Mouse (Mus musculus): ENCODE data around the gene Alppl2. TPM values are rescaled to one million over a fixed set of nuclear protein-coding genes. Genes with fewer than 3 reads are reported as not detected.

Gene Alppl2
- polyA plus RNA-seq, 1 experiment from 2014 or later: not detected

DNA sequence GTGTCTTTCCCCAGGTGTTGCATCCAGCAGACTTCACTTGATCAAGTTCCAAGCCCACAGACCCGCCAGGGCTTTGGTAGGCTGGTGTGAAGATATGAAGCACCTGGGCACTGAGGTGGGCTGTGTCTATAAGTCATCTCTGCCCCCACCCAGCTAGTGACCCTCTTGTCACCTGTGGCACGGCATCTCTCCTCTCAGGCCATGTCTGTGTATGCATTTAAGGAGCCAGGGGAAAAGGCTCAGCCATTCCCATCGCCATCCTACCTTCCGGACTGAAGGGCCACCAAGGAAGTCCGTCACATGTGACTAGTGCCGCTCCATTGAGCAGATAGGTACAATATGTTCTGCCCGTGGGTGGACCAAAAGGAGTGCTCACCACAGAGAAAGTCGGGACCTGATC, 5.9 kb upstream of the Alppl2 start:
- Histone ChIP-seq H3K27me3 (peaks cover 23% of the 10 kb centered on the region; the same call in 1 of the 2 replicates), H3K4me1 (replicated peaks) (peaks cover 6% of the 10 kb centered on the region), H3K27ac (replicated peaks) (no peak overlapping the region), H3K36me3 (no peaks in the 10 kb centered on the region), H3K9ac (no peak overlapping the region), H3K4me2 (no peak overlapping the region), H3K4me3 (no peak overlapping the region), H3K9me3 (no peaks in the 10 kb centered on the region)
- 86% methylated on average over 8 of the region's 8 CpGs for WGBS
- no peak for ATAC-seq (ENCODE audit: low read depth)

DNA sequence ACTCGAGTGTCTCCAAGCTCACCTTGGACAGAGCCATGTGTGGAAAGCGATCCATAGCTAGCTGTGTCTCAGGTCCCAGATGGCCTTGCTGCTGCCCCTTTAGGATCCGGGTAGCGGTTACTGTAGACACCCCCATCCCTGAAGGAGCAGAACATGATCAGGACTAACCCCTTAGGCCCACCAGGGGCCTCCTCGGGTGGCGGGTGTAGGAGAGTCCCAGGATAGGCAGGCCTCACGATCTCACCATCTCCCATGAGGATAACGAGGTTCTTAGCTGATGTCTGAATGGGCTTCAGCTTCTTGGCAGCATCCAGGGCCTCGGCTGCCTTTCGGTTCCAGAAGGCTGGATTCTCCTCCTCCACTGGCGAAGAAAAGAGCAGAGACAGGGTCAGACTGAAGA, 477 bp downstream of the Alppl2 start:
- no peak for ATAC-seq (ENCODE audit: low read depth)
- WGBS: 93% methylated on average over 11 of the region's 11 CpGs
- Histone ChIP-seq H3K4me1 (replicated peaks) (no peaks in the 10 kb centered on the region), H3K9me3 (no peaks in the 10 kb centered on the region), H3K9ac (no peak overlapping the region), H3K4me2 (no peak overlapping the region), H3K27me3 (no peaks in the 10 kb centered on the region), H3K4me3 (no peak overlapping the region), H3K36me3 (no peaks in the 10 kb centered on the region), H3K27ac (replicated peaks) (no peak overlapping the region)

GRCm38 (mm10) chr1:87086964-87087363, 2.8 kb downstream of the Alppl2 start:
- no peak for ATAC-seq (ENCODE audit: low read depth)
- H3K4me1 ChIP-seq (replicated peaks): no peaks in the 10 kb centered on the region

DNA sequence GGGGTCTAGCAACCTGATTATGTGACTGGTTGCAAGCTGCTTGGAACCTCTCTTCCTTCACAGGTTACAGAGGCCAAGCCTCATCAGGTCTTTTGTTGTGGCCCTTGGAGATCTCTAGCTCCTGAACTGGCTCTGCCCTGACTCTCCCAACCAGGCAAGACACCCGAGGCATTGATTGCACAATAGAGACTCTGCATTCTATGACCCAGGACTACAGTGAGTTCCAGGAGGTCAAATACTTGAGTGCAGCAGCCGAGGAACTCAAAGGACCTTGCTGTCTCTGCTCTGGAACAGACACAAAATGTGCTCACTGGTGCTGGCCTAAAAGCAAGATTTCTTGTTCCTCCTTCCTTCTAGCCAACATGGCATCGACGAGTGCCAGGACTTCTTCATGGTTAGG, 3.5 kb downstream of the Alppl2 start:
- 77% methylated on average over 4 of the region's 4 CpGs for WGBS
- Histone ChIP-seq H3K4me3 (no peak overlapping the region), H3K27me3 (no peaks in the 10 kb centered on the region), H3K27ac (replicated peaks) (no peak overlapping the region), H3K4me2 (no peak overlapping the region), H3K36me3 (no peaks in the 10 kb centered on the region), H3K9me3 (no peaks in the 10 kb centered on the region), H3K4me1 (replicated peaks) (no peaks in the 10 kb centered on the region), H3K9ac (no peak overlapping the region)
- no peak for ATAC-seq (ENCODE audit: low read depth)

More at GRCm38 (mm10) chr1:87086964-87087363, 2.8 kb downstream of the Alppl2 start:
- Histone ChIP-seq H3K4me3 (no peak overlapping the region), H3K9ac (no peak overlapping the region), H3K27me3 (no peaks in the 10 kb centered on the region), H3K4me2 (no peak overlapping the region), H3K9me3 (no peaks in the 10 kb centered on the region), H3K36me3 (no peaks in the 10 kb centered on the region), H3K27ac (replicated peaks) (no peak overlapping the region)
- 75% methylated on average over 17 of the region's 17 CpGs for WGBS

DNA sequence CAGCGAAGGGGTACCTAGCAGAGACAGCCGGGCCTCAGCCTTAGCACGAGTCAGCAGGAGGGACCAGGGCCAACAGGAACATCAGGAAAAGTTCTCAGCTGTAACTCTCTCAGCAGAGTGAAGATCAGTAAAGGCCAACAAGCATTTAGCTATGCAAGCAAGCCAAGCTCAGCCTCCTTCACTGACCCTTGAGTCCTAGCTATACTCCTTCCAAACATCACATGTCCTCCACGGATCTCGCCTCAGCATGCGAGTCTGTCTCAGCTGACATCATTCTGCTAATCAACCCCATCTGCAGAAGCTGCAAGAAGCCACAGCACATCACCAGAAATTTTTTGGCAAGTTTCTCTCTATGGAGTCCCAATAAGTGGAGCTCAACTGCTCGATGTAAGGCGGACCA, 16.0 kb downstream of the Alppl2 start:
- H3K4me1 ChIP-seq (replicated peaks): peaks cover 6% of the 10 kb centered on the region; the same call in 1 of the 2 replicates
- WGBS: 88% methylated on average over 8 of the region's 8 CpGs
- no peaks in the 10 kb centered on the region for H3K36me3 ChIP-seq
- ATAC-seq (ENCODE audit: low read depth): no peak
- no peak overlapping the region for H3K4me3 ChIP-seq
- H3K9me3 ChIP-seq: no peaks in the 10 kb centered on the region
- H3K27ac ChIP-seq (replicated peaks): no peak overlapping the region
- H3K9ac ChIP-seq: no peak overlapping the region
- no peak overlapping the region for H3K4me2 ChIP-seq
- no peaks in the 10 kb centered on the region for H3K27me3 ChIP-seq

- WGBS: 46% methylated on average over 16 of the region's 16 CpGs
- Histone ChIP-seq H3K27ac (replicated peaks) (no peak overlapping the region), H3K4me1 (replicated peaks) (peaks cover 6% of the 10 kb centered on the region; the same call in 1 of the 2 replicates), H3K9me3 (no peaks in the 10 kb centered on the region), H3K27me3 (no peaks in the 10 kb centered on the region), H3K4me3 (no peak overlapping the region), H3K4me2 (no peak overlapping the region), H3K36me3 (no peaks in the 10 kb centered on the region), H3K9ac (no peak overlapping the region)
- no peak for ATAC-seq (ENCODE audit: low read depth)
These were observed 19.0 kb downstream of the Alppl2 start for GRCm38 (mm10) chr1:87070720-87071119.

GRCm38 (mm10) chr1:87060913-87061312, 28.8 kb downstream of the Alppl2 start:
- no peak overlapping the region for H3K27ac ChIP-seq (replicated peaks)
- no peaks in the 10 kb centered on the region for H3K36me3 ChIP-seq
- H3K9ac ChIP-seq: no peak overlapping the region
- H3K4me1 ChIP-seq (replicated peaks): no peaks in the 10 kb centered on the region
- no peaks in the 10 kb centered on the region for H3K9me3 ChIP-seq
- H3K4me3 ChIP-seq: no peak overlapping the region
- H3K4me2 ChIP-seq: no peak overlapping the region
- no peaks in the 10 kb centered on the region for H3K27me3 ChIP-seq
- ATAC-seq (ENCODE audit: low read depth): no peak

GRCm38 (mm10) chr1:87059042-87059665, 30.6 kb downstream of the Alppl2 start:
- Histone ChIP-seq H3K9me3 (no peaks in the 10 kb centered on the region), H3K4me1 (replicated peaks) (no peaks in the 10 kb centered on the region), H3K4me3 (no peak overlapping the region), H3K4me2 (no peak overlapping the region), H3K36me3 (no peaks in the 10 kb centered on the region), H3K27ac (replicated peaks) (no peak overlapping the region), H3K27me3 (no peaks in the 10 kb centered on the region), H3K9ac (no peak overlapping the region)
- ATAC-seq (ENCODE audit: low read depth): no peak
- WGBS: 82% methylated on average over 8 of the region's 8 CpGs

GRCm38 (mm10) chr1:87057075-87057474, 32.7 kb downstream of the Alppl2 start:
- Histone ChIP-seq H3K9ac (no peak overlapping the region), H3K27ac (replicated peaks) (no peak overlapping the region), H3K27me3 (no peaks in the 10 kb centered on the region), H3K36me3 (no peaks in the 10 kb centered on the region), H3K4me3 (no peak overlapping the region), H3K4me2 (no peak overlapping the region), H3K4me1 (replicated peaks) (no peaks in the 10 kb centered on the region), H3K9me3 (no peaks in the 10 kb centered on the region)
- WGBS: 74% methylated on average over 4 of the region's 4 CpGs
- no peak for ATAC-seq (ENCODE audit: low read depth)

DNA sequence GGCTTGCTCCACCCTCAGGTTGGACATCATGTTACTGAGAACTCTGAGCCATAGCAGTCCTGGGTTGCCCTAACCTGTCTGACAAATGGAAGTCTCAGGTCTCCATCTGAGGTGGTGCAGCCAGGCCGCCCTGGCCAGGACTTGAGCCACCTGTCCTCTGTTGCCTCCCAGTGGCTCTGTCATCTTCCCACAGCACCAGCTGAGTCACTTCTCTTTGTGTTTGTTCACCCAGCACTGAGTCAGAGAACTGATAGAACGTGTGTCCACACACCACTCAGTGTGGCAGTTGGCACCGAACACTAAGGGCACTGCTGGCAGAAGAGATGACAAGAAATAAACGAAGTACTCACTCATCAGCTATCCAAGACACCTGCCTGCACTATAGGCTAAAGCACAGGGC, 38.4 kb downstream of the Alppl2 start:
- H3K4me3 ChIP-seq: no peak overlapping the region
- H3K36me3 ChIP-seq: peaks cover 20% of the 10 kb centered on the region
- H3K4me1 ChIP-seq (replicated peaks): peaks cover 14% of the 10 kb centered on the region
- ATAC-seq (ENCODE audit: low read depth): no peak
- H3K9ac ChIP-seq: no peak overlapping the region
- H3K4me2 ChIP-seq: no peak overlapping the region
- WGBS: 84% methylated on average over 4 of the region's 4 CpGs
- no peaks in the 10 kb centered on the region for H3K9me3 ChIP-seq
- H3K27me3 ChIP-seq: no peaks in the 10 kb centered on the region
- no peak overlapping the region for H3K27ac ChIP-seq (replicated peaks)

- Histone ChIP-seq H3K9ac (peak overlapping the region; percentile 8; the same call in 1 of the 2 replicates), H3K4me1 (replicated peaks) (peaks cover 14% of the 10 kb centered on the region), H3K27ac (replicated peaks) (peak overlapping the region; percentile 71), H3K36me3 (peaks cover 24% of the 10 kb centered on the region), H3K4me2 (no peak overlapping the region), H3K4me3 (no peak overlapping the region), H3K9me3 (no peaks in the 10 kb centered on the region), H3K27me3 (no peaks in the 10 kb centered on the region)
- no peak for ATAC-seq (ENCODE audit: low read depth)
- WGBS: 72% methylated on average over 1 of the region's 1 CpGs
These were observed 39.0 kb downstream of the Alppl2 start for GRCm38 (mm10) chr1:87050700-87051099.

- ATAC-seq (ENCODE audit: low read depth): peak; percentile 58; the same call in 1 of the 2 replicates
- H3K4me3 ChIP-seq: no peak overlapping the region
- WGBS: 26% methylated on average over 3 of the region's 3 CpGs
These were observed 39.7 kb downstream of the Alppl2 start for GRCm38 (mm10) chr1:87050072-87050471.

DNA sequence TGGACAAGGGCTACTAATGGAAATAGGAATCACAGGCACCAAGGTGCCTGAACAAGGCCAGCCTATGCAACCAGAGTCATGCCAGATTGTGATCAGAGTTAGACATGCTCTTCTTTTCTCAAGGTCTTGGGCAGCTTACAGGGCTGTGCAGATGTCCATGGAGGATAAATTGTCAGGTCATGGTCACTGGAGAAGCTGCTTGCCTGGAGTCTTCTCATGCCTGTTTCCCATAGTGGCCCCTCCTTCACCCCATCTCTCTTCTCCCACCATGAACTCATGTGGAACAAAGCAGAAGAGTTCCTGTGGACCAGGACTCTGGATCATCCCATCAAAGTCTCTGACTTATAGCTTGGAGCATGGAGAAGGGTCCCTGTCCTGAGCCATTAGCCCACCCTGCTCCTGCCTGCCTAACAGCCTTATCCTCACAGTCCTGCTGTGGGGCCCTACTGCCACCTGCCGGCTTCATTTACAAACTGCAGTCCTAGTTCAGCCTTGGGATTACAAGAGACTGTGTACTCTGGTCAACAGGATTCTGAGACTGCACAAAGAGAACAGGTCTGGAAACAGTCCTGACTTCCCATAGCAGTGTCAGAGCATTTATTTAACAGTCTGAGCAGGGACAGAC, 47.8 kb downstream of the Alppl2 start:
- peak; percentile 77 for ATAC-seq (ENCODE audit: low read depth)
- Histone ChIP-seq H3K27me3 (no peaks in the 10 kb centered on the region), H3K4me1 (replicated peaks) (peaks cover 14% of the 10 kb centered on the region), H3K9me3 (no peaks in the 10 kb centered on the region), H3K4me2 (no peak overlapping the region), H3K36me3 (peaks cover 13% of the 10 kb centered on the region; the same call in 1 of the 2 replicates), H3K4me3 (no peak overlapping the region), H3K9ac (no peak overlapping the region), H3K27ac (replicated peaks) (no peak overlapping the region)
- WGBS: 0% methylated on average over 1 of the region's 1 CpGs

More at GRCm38 (mm10) chr1:87050072-87050471, 39.7 kb downstream of the Alppl2 start:
- no peaks in the 10 kb centered on the region for H3K9me3 ChIP-seq
- H3K27ac ChIP-seq (replicated peaks): peak overlapping the region; percentile 71
- peaks cover 27% of the 10 kb centered on the region for H3K36me3 ChIP-seq
- H3K9ac ChIP-seq: no peak overlapping the region; the same call in 1 of the 2 replicates
- no peaks in the 10 kb centered on the region for H3K27me3 ChIP-seq
- H3K4me2 ChIP-seq: no peak overlapping the region
- peaks cover 14% of the 10 kb centered on the region for H3K4me1 ChIP-seq (replicated peaks)
